Mouse (Mus musculus): ENCODE measurements at regions not wholly inside any gene's neighbourhood (a gene's known extent, or its start where the extent isn't known, plus 50 kb on each side); places are given as distances from the start of the nearest gene placed in this dataset.

- no peak for ATAC-seq
These were observed 119.1 kb downstream of the Zfp706 start for GRCm38 (mm10) chr15:36888351-36889069.

GRCm38 (mm10) chr15:36884671-36885365 lies 122.8 kb downstream of the Zfp706 start:
- ATAC-seq = no peak

- no peak for ATAC-seq
These were observed 123.5 kb downstream of the Zfp706 start for GRCm38 (mm10) chr15:36884074-36884473.

- no peak for ATAC-seq
These were observed 124.4 kb downstream of the Zfp706 start for GRCm38 (mm10) chr15:36883156-36883555.

GRCm38 (mm10) chr15:36881576-36881975 lies 126.0 kb downstream of the Zfp706 start:
- no peak for ATAC-seq

- no peak for ATAC-seq
These were observed 127.0 kb downstream of the Zfp706 start for GRCm38 (mm10) chr15:36880602-36881001.

- no peak for ATAC-seq
These were observed 128.0 kb downstream of the Zfp706 start for GRCm38 (mm10) chr15:36879587-36879986.

GRCm38 (mm10) chr15:36878960-36879359 lies 128.6 kb downstream of the Zfp706 start:
- ATAC-seq = no peak

GRCm38 (mm10) chr15:36878276-36878675 lies 129.3 kb downstream of the Zfp706 start:
- no peak for ATAC-seq

- ATAC-seq = no peak
These were observed 130.1 kb downstream of the Zfp706 start for GRCm38 (mm10) chr15:36877501-36877900.

- ATAC-seq = peak; percentile 54
These were observed 131.4 kb downstream of the Zfp706 start for GRCm38 (mm10) chr15:36875980-36876778.

- no peak for ATAC-seq
These were observed 133.0 kb downstream of the Zfp706 start for GRCm38 (mm10) chr15:36874555-36874954.

- no peak for ATAC-seq
These were observed 133.7 kb downstream of the Zfp706 start for GRCm38 (mm10) chr15:36873884-36874243.

- no peak for ATAC-seq
These were observed 134.3 kb downstream of the Zfp706 start for GRCm38 (mm10) chr15:36873058-36873883.

- ATAC-seq = no peak
These were observed 135.0 kb downstream of the Zfp706 start for GRCm38 (mm10) chr15:36872566-36872965.

GRCm38 (mm10) chr15:36870717-36871116 lies 136.9 kb downstream of the Zfp706 start:
- no peak for ATAC-seq

GRCm38 (mm10) chr15:36870094-36870493 lies 137.5 kb downstream of the Zfp706 start:
- ATAC-seq = no peak

- peak; percentile 43 for ATAC-seq
These were observed 141.5 kb downstream of the Zfp706 start for GRCm38 (mm10) chr15:36866088-36866487.

- ATAC-seq = peak; percentile 43
These were observed 142.2 kb downstream of the Zfp706 start for GRCm38 (mm10) chr15:36865332-36865731.

GRCm38 (mm10) chr15:36864046-36864445 lies 143.5 kb downstream of the Zfp706 start:
- no peak for ATAC-seq

- ATAC-seq = no peak
These were observed 148.9 kb downstream of the Zfp706 start for GRCm38 (mm10) chr15:36858711-36859110.

GRCm38 (mm10) chr15:36857622-36858021 lies 150.0 kb downstream of the Zfp706 start:
- no peak for ATAC-seq

Measured in activated CD4-positive, CD25-positive, alpha-beta regulatory T cell, adult 4 months (primary cell).